Mouse (Mus musculus) ES-E14 (cell line): ENCODE results near the gene Tcte3.

Experiments used
- CHD2 ChIP-seq: IDR thresholded peaks from 2 replicates; pipeline ENCODE4 v1.6.1; 2014; ENCODE audit warnings: mild to moderate bottlenecking, low read depth, low read length, inconsistent platforms
- HCFC1 ChIP-seq: IDR thresholded peaks from 2 replicates; pipeline ENCODE4 v1.6.1; 2012; ENCODE audit warnings: low read length, inconsistent platforms, borderline replicate concordance; ENCODE audit not compliant: insufficient read depth
- ZC3H11A ChIP-seq: IDR thresholded peaks from 2 replicates; pipeline ENCODE4 v1.6.1; 2012; ENCODE audit warnings: low read depth, mild to moderate bottlenecking, inconsistent platforms, low read length, borderline replicate concordance
- ZNF384 ChIP-seq: IDR thresholded peaks from 2 replicates; pipeline ENCODE4 v1.6.1; 2012; ENCODE audit warnings: low read depth, low read length, inconsistent platforms

GRCm38 (mm10) chr17:15058161-15058591 lies 16.9 kb upstream of the Tcte3 start:
- TF ChIP-seq ZNF384 (no peak), CHD2 (no peak), HCFC1 (no peak), ZC3H11A (no peak)
